Mouse (Mus musculus) neural tube, embryonic 10.5 days (tissue): ENCODE results near the gene Ddx21.
"Not testable (repeated sequence)": the region's sequence is repeated elsewhere in the genome, so short reads cannot be mapped to it uniquely, and the experiment has no call there.

Source experiments
- DNase-seq: peaks from one replicate; pipeline ENCODE4 v3.0.0-alpha.2; 2017; ENCODE audit warnings: low spot score; ENCODE audit errors: extremely low spot score

Ddx21 gene

DNA sequence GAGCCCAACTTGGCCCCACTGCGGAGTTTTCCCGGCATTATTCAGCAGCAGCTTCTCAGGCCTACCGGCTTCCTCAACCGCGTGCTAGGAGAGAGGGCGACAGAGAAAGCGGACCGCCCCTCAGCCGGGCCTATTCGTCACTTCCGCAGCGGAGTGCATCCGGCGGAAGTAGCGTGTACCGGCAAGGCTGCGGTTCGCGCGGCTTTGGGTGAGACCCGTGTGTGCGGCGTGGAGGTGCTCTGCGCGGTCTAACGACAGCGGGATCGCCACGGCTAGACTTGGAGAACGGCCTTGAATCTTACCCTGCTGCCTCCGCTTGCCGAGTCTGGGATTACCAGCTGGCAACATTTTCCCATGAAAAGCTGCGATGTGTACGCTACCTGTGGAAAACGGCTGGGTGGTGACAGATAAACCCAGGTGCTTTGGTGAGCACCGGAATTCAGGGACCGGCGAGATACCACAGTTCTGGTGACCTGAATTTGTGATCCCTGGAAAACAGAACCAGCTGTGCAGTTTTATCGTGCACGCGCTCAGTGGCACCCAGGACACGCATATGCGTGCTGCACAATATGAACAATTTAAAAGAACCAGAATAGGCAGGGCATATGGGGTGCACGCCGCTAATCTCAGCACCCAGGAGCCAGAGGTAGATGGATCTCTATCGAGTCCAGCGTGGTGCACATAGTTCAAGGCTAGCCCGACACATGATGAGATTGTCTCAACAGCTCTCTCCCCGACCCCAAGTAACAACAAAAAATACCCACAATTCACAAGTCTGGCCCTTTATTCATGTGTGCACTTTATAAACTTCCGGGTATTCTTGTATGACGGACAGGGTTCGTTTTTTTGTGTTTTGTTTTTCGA, at the start of gene Ddx21:
Gene Ddx21, minus strand, starts transcription at position 105 of the 864 bp plus-strand sequence.
- DNase-seq = peak; percentile 97

GRCm38 (mm10) chr10:62650881-62651810, 49.1 kb upstream of the Ddx21 start, which contains the start of gene Ddx50:
TSS of gene Ddx50 (minus strand) at chr10:62651218.
- peak; percentile 99 for DNase-seq

DNA sequence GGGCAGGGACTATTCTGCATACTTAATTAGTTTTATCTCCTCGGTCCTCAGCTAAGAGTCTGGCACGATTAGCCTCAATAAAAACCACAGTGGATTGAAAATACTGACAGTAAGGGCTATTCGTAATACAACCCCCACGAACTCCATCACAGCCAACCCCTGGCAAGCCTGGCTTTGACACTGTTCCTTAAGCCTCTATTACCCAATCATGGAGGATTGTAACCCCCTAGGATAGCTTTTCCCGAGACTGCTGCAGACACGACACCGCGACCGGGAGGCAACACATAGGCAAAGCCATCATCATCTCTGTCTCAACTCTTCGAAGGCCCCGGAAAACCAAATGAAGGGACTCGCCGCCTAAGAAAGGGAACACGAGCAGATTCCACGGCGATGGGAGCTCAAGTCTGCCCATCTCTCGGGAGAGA, 48.3 kb upstream of the Ddx21 start:
- DNase-seq = no peak

- no peak for DNase-seq
Observed at GRCm38 (mm10) chr10:62604161-62604560, 2.1 kb upstream of the Ddx21 start.

- no peak for DNase-seq
Observed at GRCm38 (mm10) chr10:62603233-62604030, 1.4 kb upstream of the Ddx21 start.

GRCm38 (mm10) chr10:62601833-62602176, 276 bp downstream of the Ddx21 start:
- no peak for DNase-seq

- peak; percentile 26 for DNase-seq
Observed at GRCm38 (mm10) chr10:62601053-62601791, 859 bp downstream of the Ddx21 start.

- no peak for DNase-seq
Observed at GRCm38 (mm10) chr10:62600056-62600455, 2.0 kb downstream of the Ddx21 start.

DNA sequence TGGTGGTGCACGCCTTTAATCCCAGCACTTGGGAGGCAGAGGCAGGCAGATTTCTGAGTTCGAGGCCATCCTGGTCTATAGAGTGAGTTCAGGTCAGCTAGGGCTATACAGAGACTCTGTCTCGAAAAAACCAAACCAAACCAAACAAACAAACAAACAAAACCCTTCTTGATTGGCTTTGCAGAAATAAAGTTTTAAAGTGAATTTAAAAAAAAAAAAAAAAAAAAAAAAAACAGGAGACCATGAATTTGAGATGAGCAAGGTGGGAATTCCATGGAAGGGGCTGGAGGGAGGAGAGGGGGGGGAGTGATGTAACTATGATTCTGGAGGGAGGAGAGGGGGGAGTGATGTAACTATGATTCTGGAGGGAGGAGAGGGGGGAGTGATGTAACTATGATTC, 2.8 kb downstream of the Ddx21 start:
- not testable (repeated sequence) for DNase-seq

- DNase-seq = no peak
Observed at GRCm38 (mm10) chr10:62592496-62592895, 9.6 kb downstream of the Ddx21 start.

- peak; percentile 69 for DNase-seq
Observed at GRCm38 (mm10) chr10:62590200-62590599, 11.9 kb downstream of the Ddx21 start.

GRCm38 (mm10) chr10:62588616-62589015, 13.5 kb downstream of the Ddx21 start:
- DNase-seq = no peak

DNA sequence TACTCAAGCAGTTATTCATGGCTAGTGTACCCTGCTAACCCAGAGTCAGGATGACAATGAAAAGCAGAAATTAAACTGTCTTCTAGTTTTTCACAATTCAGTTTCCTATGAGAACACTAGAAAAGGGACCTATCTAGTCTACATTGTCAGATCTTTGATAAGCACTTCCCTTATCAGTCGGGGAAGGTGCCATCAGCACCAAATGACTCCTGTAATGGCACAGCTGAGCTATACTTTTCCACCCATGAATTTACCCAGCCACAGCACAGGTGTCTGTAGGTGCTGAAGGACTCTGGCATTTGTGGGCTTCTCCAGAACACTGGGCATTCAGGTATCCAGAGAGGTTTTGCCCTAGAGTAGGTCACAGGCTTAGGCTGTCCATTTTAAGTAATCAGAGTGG, 18.8 kb downstream of the Ddx21 start:
- no peak for DNase-seq

DNA sequence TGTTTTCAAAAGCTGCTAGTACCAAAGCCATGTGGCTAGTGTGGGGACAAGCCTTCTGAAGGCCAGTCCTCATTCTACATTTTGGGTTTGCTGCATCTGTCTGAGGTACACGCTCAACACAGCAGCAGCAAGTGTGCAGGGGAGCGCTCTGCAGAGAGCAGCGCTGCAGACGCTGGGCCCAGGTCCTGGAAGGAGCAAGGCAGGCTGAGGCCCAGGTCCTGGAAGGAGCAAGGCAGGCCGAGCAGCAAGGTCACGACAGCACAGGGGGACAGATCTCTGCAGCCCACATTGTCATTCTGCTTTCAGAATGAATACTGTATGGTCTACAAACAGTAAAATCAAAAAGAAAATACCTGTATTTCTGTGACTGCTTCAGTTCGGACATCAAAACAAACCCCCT, 19.4 kb downstream of the Ddx21 start:
- DNase-seq = no peak

DNA sequence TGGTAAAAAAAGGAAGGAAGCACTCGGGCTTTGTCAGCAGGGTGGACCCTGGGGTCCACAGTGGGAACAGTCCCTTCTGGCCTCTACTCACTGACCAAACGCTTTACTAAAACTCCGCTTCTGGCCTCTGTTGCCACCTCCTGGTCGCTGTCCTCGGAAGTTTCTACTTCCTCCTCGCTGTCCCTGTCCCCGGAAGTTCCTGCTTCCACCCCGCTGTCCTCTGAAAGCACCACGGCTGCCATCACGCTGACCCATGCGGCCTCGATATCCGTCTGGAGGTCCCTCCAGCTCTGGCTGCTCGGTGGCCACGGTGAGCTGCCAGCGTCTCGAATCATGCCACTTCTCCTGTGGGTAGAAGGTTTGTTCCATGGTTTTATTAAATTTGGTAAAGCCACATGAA, 19.8 kb downstream of the Ddx21 start:
- DNase-seq = no peak

DNA sequence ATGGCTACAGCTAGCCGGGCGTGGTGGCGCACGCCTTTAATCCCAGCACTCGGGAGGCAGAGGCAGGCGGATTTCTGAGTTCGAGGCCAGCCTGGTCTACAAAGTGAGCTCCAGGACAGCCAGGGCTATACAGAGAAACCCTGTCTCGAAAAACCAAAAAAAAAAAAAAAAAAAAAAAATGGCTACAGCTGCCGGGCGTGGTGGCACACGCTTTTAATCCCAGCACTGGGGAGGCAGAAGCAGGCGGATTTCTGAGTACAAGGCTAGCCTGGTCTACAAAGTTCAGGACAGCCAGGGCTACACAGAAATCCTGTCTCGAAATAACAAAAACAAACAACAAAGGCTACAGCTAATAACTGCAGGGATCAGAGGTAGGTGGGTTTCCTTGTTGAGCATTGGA, 23.0 kb downstream of the Ddx21 start:
- not testable (repeated sequence) for DNase-seq

DNA sequence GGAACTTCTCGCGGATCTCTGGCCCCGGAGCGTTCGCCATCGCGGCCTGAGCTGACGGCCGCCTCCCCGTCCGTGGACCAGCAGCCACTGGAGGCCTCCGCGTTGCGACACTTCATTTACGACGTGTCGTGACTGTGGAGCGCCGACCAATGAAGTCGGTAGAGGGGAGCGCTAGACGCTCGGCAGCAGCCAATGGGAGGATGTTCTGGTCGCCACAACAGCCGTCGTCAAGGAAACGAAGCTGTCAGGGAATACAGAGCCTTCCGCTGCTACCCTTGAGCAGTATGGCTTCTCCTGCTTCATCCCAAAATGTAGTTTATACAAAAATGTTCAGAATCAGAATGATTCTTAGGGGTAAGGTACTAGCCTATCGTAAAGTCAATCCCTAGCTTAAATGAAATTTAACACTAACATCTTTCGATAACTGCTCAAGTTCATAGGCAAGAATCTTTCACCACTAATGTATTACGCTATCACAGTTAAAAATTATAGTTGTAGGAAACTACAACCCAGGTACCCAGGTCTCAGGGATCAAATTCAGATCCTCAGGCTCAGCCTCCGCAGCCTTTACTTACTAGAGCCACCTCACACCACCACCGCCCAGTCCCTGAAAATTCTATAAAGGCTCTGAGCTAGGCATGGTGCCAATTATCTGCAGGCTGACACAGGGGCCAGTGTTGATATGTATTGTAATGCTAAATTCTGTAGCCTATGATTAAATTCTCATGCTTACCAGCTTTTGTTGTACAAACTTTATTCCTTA, 23.6 kb downstream of the Ddx21 start, which contains the start of gene Kif1bp:
Gene Kif1bp, minus strand, starts transcription at position 120 of the 763 bp plus-strand sequence.
- DNase-seq = peak; percentile 96

DNA sequence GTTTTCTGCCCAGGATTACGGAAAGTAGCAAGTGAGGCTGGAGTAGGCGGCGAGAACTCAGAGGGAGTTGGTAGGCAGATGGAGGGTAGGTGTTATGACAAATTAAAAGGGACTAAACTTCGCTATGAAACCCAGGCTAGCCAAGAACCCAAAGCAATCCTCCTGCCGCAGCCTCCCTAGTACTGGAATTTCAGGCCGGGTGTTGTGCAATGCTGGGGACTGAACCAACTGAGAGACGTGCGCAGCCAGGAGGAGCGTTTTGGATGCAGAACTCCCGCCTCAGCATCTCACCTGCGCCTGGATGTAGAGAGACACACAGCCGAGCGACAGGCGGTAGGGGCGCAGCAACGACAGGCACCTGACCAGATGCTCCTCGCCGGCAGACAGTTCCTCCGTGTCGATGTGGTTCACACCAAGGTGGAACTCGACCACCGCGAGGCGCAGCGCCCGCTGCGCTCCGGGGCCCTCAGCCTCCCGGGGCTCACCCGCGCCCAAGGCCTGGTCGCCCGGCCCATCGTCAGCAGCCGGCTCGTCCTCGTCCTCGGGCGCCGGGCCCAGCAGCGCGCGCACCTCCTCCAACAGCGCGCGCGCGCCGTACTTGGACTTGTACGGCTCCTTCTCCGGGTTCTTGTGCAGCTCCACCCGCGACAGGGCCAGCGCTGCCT, 24.3 kb downstream of the Ddx21 start:
- DNase-seq = no peak

GRCm38 (mm10) chr10:62575001-62575400, 27.1 kb downstream of the Ddx21 start:
- DNase-seq = no peak
